In the genomic region with DNA sequence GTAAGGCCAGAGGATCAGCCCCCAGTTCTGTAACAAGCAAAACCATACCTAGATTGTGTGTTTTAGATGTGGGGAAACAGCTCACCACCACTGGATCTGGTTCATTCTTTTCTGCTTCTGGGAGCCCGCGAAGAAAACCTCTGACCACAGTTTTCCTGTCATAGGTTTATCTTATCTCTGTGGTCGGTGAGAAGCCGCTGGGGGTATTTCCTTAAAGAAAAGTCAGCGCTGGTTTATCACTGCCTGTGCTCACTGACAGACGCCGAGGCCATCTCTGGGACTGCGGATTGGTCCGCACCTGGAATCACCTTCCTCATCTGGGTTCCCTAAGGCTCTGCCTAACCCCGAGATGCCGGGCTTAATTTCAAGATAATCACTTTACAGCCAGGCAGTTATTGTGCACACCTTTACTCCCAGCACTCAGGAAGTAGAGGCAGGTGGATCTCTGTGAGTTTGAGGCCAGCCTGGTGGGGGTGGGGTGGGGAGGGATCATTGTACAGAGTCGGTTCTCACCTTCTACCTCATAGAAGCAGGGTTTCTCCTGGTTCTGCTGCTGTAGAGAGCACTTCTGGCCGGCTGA, we compare ENCODE assay signal across 21 mouse cellular contexts. TPM values are rescaled to one million over a fixed set of nuclear protein-coding genes. Genes with fewer than 3 reads are reported as not detected.
DNase-seq lines count a peak whose midpoint lies in the region; ATAC-seq and TF ChIP-seq lines count a peak whose summit lies in the region.
"Had no signal": no experiment of that assay in that cellular context is flagged by ENCODE, and none has a peak within 500 bp of the region (broad histone marks: within the 10 kb centered on the region; RNA-seq: fewer than 3 reads in every experiment).

No protein-coding gene starts in this region.

- H3K27ac ChIP-seq in ES-E14 (ENCODE audit: insufficient read depth, low read depth, low read length, poor library complexity, severe bottlenecking), result peak overlapping the region; percentile 34; the same call in 1 of the 2 replicates
- H3K27ac ChIP-seq: embryonic facial prominence, embryonic 13.5 days; heart, adult 2 months; hindbrain, postnatal 0 days; kidney, embryonic 15.5 days; limb, embryonic 12.5 days; liver, embryonic 15.5 days; midbrain, embryonic 12.5 days; stomach, embryonic 15.5 days had no signal

- H3K9me3 ChIP-seq in ES-E14 (ENCODE audit: control insufficient read depth, insufficient read depth, low read depth, low read length), result peaks cover 8% of the 10 kb centered on the region; the same call in 1 of the 2 replicates
- H3K9me3 ChIP-seq: liver, embryonic 15.5 days; midbrain, embryonic 12.5 days; stomach, embryonic 15.5 days had no signal

- no peak overlapping the region; the same call in 1 of the 2 replicates for H3K9ac ChIP-seq in ES-E14 (ENCODE audit: insufficient read depth, low read depth, low read length, poor library complexity, severe bottlenecking)
- H3K9ac ChIP-seq: embryonic facial prominence, embryonic 13.5 days; kidney, embryonic 15.5 days; limb, embryonic 12.5 days; liver, embryonic 15.5 days; midbrain, embryonic 12.5 days; stomach, embryonic 15.5 days had no signal

- in situ Hi-C loops in ES-E14 (cut with MboI; ENCODE audit: low sequenced_read_pairs in 2 of 2, unreplicated experiment in 2 of 2), result no loop called here

- peak; percentile 40 for ATAC-seq in granulocyte monocyte progenitor cell, adult 5-6 weeks (replicated peaks; ENCODE audit: poor library complexity, severe bottlenecking)
- no peak for ATAC-seq in monocyte, adult 5-6 weeks (replicated peaks; ENCODE audit: insufficient number of reproducible peaks, low FRiP score, low TSS enrichment, poor library complexity, severe bottlenecking)
- ATAC-seq: hindbrain, postnatal 0 days had no signal

- H3K4me3 ChIP-seq in ES-E14 (ENCODE audit: insufficient read depth in 1 of 2, low read depth in 1 of 2, low read length in 2 of 2, poor library complexity in 1 of 2, severe bottlenecking in 1 of 2), result no peak overlapping the region
- H3K4me3 ChIP-seq: embryonic facial prominence, embryonic 13.5 days; heart, adult 2 months; kidney, embryonic 15.5 days; limb, embryonic 12.5 days; liver, embryonic 15.5 days; midbrain, embryonic 12.5 days; stomach, embryonic 15.5 days had no signal

- H3K4me1 ChIP-seq in ES-E14 (ENCODE audit: control insufficient read depth in 2 of 2, insufficient read depth in 2 of 2, low read length in 2 of 2, poor library complexity in 1 of 2), result peaks cover 0 to 3% of the 10 kb centered on the region in 2 experiments; a peak in 1 of 4 replicates
- H3K4me1 ChIP-seq: embryonic facial prominence, embryonic 13.5 days; kidney, embryonic 15.5 days; limb, embryonic 12.5 days; midbrain, embryonic 12.5 days; stomach, embryonic 15.5 days had no signal

- DNase-seq in ES-E14 (ENCODE audit: low read depth, low spot score), result no peak
- DNase-seq in naive thymus-derived CD4-positive, alpha-beta T cell, adult 2 months (ENCODE audit: low read depth), result peak; percentile 73
- peak; percentile 61 for DNase-seq in thymus, postnatal 4 days
- DNase-seq in gastrocnemius, postnatal 10 days, result no peak
- no peak for DNase-seq in heart, adult 11 months
- DNase-seq: adrenal gland, postnatal 10 days; cerebellum, adult 18-20 months; heart, adult 2 months; heart, postnatal 14 days; lung, postnatal 10 days had no signal

- H3K36me3 ChIP-seq in ES-E14 (ENCODE audit: control insufficient read depth, insufficient read depth, low read length, poor library complexity, severe bottlenecking), result no peaks in the 10 kb centered on the region; the same call in 1 of the 2 replicates
- H3K36me3 ChIP-seq: embryonic facial prominence, embryonic 13.5 days; kidney, embryonic 15.5 days; limb, embryonic 12.5 days; liver, embryonic 15.5 days; midbrain, embryonic 12.5 days; stomach, embryonic 15.5 days had no signal

TF ChIP-seq in ES-E14, 5 proteins besides CTCF, POLR2A, EP300 and RAD21:
- TF ChIP-seq CHD2 (IDR thresholded peaks at IDR 0.05; ENCODE audit: low read depth, low read length) (no peak), ZC3H11A (IDR thresholded peaks at IDR 0.05; ENCODE audit: borderline replicate concordance, low read depth, low read length) (no peak), ZNF384 (IDR thresholded peaks at IDR 0.05; ENCODE audit: low read depth, low read length) (no peak), HCFC1 (IDR thresholded peaks at IDR 0.05; ENCODE audit: borderline replicate concordance, insufficient read depth, low read length) (no peak), MAFK (IDR thresholded peaks at IDR 0.05; ENCODE audit: insufficient read depth, low read depth, low read length) (no peak)

RNA-seq across cellular contexts. Expression of gene Olfr718-ps1, which starts 14.4 kb away (rescaled TPM):
- 0.05 and 0.36 TPM in 2 replicates for total RNA-seq in ES-E14 (2012; rRNA removed)
- 0.19 TPM in 1 of 2 replicates, not detected in the other for total RNA-seq in granulocyte monocyte progenitor cell, adult 5-6 weeks (2014; fragmentation: Nextera tagmentation)
- not detected in 2 replicates for total RNA-seq in granulocyte monocyte progenitor cell, adult 5-6 weeks (2017)
- total RNA-seq in gastrocnemius, postnatal 10 days (2021), result not detected
- total RNA-seq in monocyte, adult 5-6 weeks (2017), result not detected in 3 replicates
- total RNA-seq: heart, adult 2 months; heart, postnatal 14 days; hindbrain, postnatal 0 days had no signal

RNA-seq across cellular contexts. Expression of gene Rnf216, which starts 20.2 kb away (rescaled TPM):
- total RNA-seq in ES-E14 (2012; rRNA removed), result 17.7 and 23.8 TPM in 2 replicates
- total RNA-seq in granulocyte monocyte progenitor cell, adult 5-6 weeks (2014; fragmentation: Nextera tagmentation), result 41.1 and 42.5 TPM in 2 replicates
- 33.1 and 37.3 TPM in 2 replicates for total RNA-seq in granulocyte monocyte progenitor cell, adult 5-6 weeks (2017)
- 10 to 100 TPM; 22.1 to 25.9 TPM for total RNA-seq in gastrocnemius, postnatal 10 days (2021)
- total RNA-seq in monocyte, adult 5-6 weeks (2017), result 100 to 120 TPM (median 101 TPM) in 3 replicates

RNA-seq across cellular contexts. Expression of gene Rbak, which starts 47.5 kb away (rescaled TPM):
- total RNA-seq in ES-E14 (2012; rRNA removed), result 11.2 and 11.5 TPM in 2 replicates
- 7.9 and 10.9 TPM in 2 replicates for total RNA-seq in granulocyte monocyte progenitor cell, adult 5-6 weeks (2014; fragmentation: Nextera tagmentation)
- 10.3 and 14.3 TPM in 2 replicates for total RNA-seq in granulocyte monocyte progenitor cell, adult 5-6 weeks (2017)
- 1 to 10 TPM; 6.9 to 8.6 TPM for total RNA-seq in gastrocnemius, postnatal 10 days (2021)
- total RNA-seq in monocyte, adult 5-6 weeks (2017), result 6.0 to 19.7 TPM (median 18.1 TPM) in 3 replicates

RNA-seq across cellular contexts. Expression of gene Spdye4b, which starts 47.8 kb away (rescaled TPM):
- total RNA-seq in ES-E14 (2012; rRNA removed), result 0.45 and 0.48 TPM in 2 replicates
- not detected in 2 replicates for total RNA-seq in granulocyte monocyte progenitor cell, adult 5-6 weeks (2014; fragmentation: Nextera tagmentation)
- not detected in 2 replicates for total RNA-seq in granulocyte monocyte progenitor cell, adult 5-6 weeks (2017)
- not detected for total RNA-seq in gastrocnemius, postnatal 10 days (2021)
- total RNA-seq in monocyte, adult 5-6 weeks (2017), result 0.29 to 0.95 TPM in 2 of 3 replicates, not detected in the other
- total RNA-seq: adrenal gland, postnatal 10 days; heart, adult 2 months; heart, postnatal 14 days; hindbrain, postnatal 0 days; layer of hippocampus, adult 18-20 months; left cerebral cortex, adult 18-20 months had no signal

Comparison
In these comparisons a context has a peak if more than half of its experiments do, and no peak if none do; other contexts are left out.
1. DNase-seq: peak in naive thymus-derived CD4-positive, alpha-beta T cell, adult 2 months (single experiment) and thymus, postnatal 4 days (single experiment); none in ES-E14 (single experiment), gastrocnemius, postnatal 10 days (single experiment) and heart, adult 11 months (single experiment).